Mouse (Mus musculus) left cerebral cortex, adult 2 months (tissue): ENCODE results near the gene Vopp1. TPM values are rescaled to one million over a fixed set of nuclear protein-coding genes. Genes with fewer than 3 reads are reported as not detected.
"Not testable (repeated sequence)": the region's sequence is repeated elsewhere in the genome, so short reads cannot be mapped to it uniquely, and the experiment has no call there.

Source experiments
- DNase-seq, 2 experiments: peaks; one replicate each; pipeline ENCODE4 v3.0.0; 2021 to 2022; ENCODE audit warnings: low spot score in 2 of 2, mixed read lengths in 1 of 2; ENCODE audit errors: extremely low spot score in 1 of 2
- H3K27ac ChIP-seq: fragments of 200-600 bp; 2 replicates; pipeline ENCODE4 v1.8.1; 2022
- H3K4me3 ChIP-seq: fragments of 200-600 bp; 2 replicates; pipeline ENCODE4 v1.8.1; 2022
- CTCF ChIP-seq: fragments of 200-600 bp; IDR thresholded peaks from 2 replicates; pipeline ENCODE4 v1.8.1; 2022; ENCODE audit warnings: antibody characterized with exemption, mild to moderate bottlenecking, moderate library complexity
- intact Hi-C: fragments of 180-260 bp; cut with DNase I; formaldehyde crosslinking; loops from one replicate; pipeline ENCODE4 v1.15.1; 2025
- long read RNA-seq, 2 experiments: library from polyadenylated mRNA; stranded (forward); transcript quantifications; one replicate each; pipeline ENCODE4 v2.0.0; 2021; ENCODE audit warnings: borderline mapping rate in 2 of 2
- total RNA-seq, 2 experiments: library from RNA; stranded (reverse); gene quantifications; 2 replicates each; pipeline ENCODE4 v1.2.3; 2021

The Vopp1 gene
- 100 to 1,000 TPM; 123 to 130 TPM for total RNA-seq
- long read RNA-seq, experiment 1, transcript Vopp1-206 (6 exons, 769 nt), result minor isoform, 38 of 241 reads
- long read RNA-seq, experiment 1, transcript Vopp1-201 (5 exons, 2,919 nt), result major isoform, 154 of 241 reads
- long read RNA-seq, experiment 1, partial matches to known transcripts, result 5 of 241 reads
- long read RNA-seq, experiment 1, other reads (novel, unspliced or antisense), result 43 of 241 reads
- long read RNA-seq, experiment 2, transcript Vopp1-206 (6 exons, 769 nt), result minor isoform, 12 of 119 reads
- long read RNA-seq, experiment 2, transcript Vopp1-201 (5 exons, 2,919 nt), result major isoform, 81 of 119 reads
- long read RNA-seq, experiment 2, partial matches to known transcripts, result 2 of 119 reads
- long read RNA-seq, experiment 2, other reads (novel, unspliced or antisense), result 23 of 119 reads

- H3K4me3 ChIP-seq, result peak within 1 kb of the TSS; percentile 99
- TF ChIP-seq CTCF, result no peak
- intact Hi-C loops, result loop anchor here (1.0 to 10.0 kb wide), 3 partner anchors 121 to 290 kb away; partner anchors contain the start of gene Ppm1k
- DNase-seq, result peak; percentile 79 to 80
- H3K27ac ChIP-seq, result peak within 1 kb of the TSS; percentile 98
Measured at GRCm38 (mm10) chr6:57824422-57825258, at the start of gene Vopp1. Gene Vopp1 (minus strand): TSS chr6:57825159.

GRCm38 (mm10) chr6:57859043-57860042 is 34.4 kb upstream of the Vopp1 start:
- intact Hi-C loops, result loop anchor here (1.0 to 10.0 kb wide), 4 partner anchors 116 to 1055 kb away; no protein-coding TSS in a partner anchor
- Histone ChIP-seq H3K4me3 (no peak overlapping the region), H3K27ac (no peak overlapping the region)
- DNase-seq, result peak in 1 of 2 experiments; percentile 17
- TF ChIP-seq CTCF, result peak; percentile 84

- DNase-seq, H3K27ac ChIP-seq, H3K4me3 ChIP-seq: not testable (repeated sequence)
- intact Hi-C loops, result loop anchor here (10.0 kb wide), 1 partner anchor 1046 kb away; no protein-coding TSS in a partner anchor
Measured at GRCm38 (mm10) chr6:57851177-57851576, 26.2 kb upstream of the Vopp1 start.

GRCm38 (mm10) chr6:57850286-57850685 is 25.3 kb upstream of the Vopp1 start, which contains the start of gene Vmn1r21:
Gene Vmn1r21 (minus strand): TSS chr6:57850343.
- intact Hi-C loops, result loop anchor here (10.0 kb wide), 1 partner anchor 1045 kb away; no protein-coding TSS in a partner anchor
- no peak for TF ChIP-seq CTCF
- no peak for DNase-seq
- H3K27ac ChIP-seq, result no peak within 1 kb of the TSS
- H3K4me3 ChIP-seq, result no peak within 1 kb of the TSS

GRCm38 (mm10) chr6:57839693-57840408 is 14.9 kb upstream of the Vopp1 start:
- TF ChIP-seq CTCF, result no peak
- Histone ChIP-seq H3K27ac (no peak overlapping the region), H3K4me3 (no peak overlapping the region)
- DNase-seq, result no peak
- intact Hi-C loops, result no loop called here

- peak overlapping the region; percentile 98 for H3K27ac ChIP-seq
- H3K4me3 ChIP-seq, result peak overlapping the region; percentile 99
- no peak for TF ChIP-seq CTCF
- intact Hi-C loops, result loop anchor here (1.0 to 10.0 kb wide), 3 partner anchors 122 to 290 kb away; partner anchors contain the start of gene Ppm1k
- no peak for DNase-seq
Measured at GRCm38 (mm10) chr6:57825259-57825715, 328 bp upstream of the Vopp1 start.

- Histone ChIP-seq H3K27ac (no peak overlapping the region), H3K4me3 (no peak overlapping the region)
- no peak for TF ChIP-seq CTCF
- DNase-seq, result no peak
- intact Hi-C loops, result loop anchor here (10.0 kb wide), 2 partner anchors 219 to 289 kb away; partner anchors contain the start of gene Ppm1k
Measured at GRCm38 (mm10) chr6:57823461-57823860, 1.5 kb downstream of the Vopp1 start.

GRCm38 (mm10) chr6:57822648-57823410 is 2.1 kb downstream of the Vopp1 start:
- no peak for DNase-seq
- intact Hi-C loops, result loop anchor here (10.0 kb wide), 2 partner anchors 218 to 288 kb away; partner anchors contain the start of gene Ppm1k
- Histone ChIP-seq H3K27ac (no peak overlapping the region), H3K4me3 (no peak overlapping the region)
- TF ChIP-seq CTCF, result no peak

- peak overlapping the region; percentile 47; the same call in 1 of the 2 replicates for H3K27ac ChIP-seq
- intact Hi-C loops, result no loop called here
- DNase-seq, result peak in 1 of 2 experiments; percentile 28
- no peak for TF ChIP-seq CTCF
- H3K4me3 ChIP-seq, result no peak overlapping the region
Measured at GRCm38 (mm10) chr6:57814436-57814940, 10.5 kb downstream of the Vopp1 start.
